Mouse (Mus musculus) naive thymus-derived CD4-positive, alpha-beta T cell, adult 5 months (primary cell): Measurements from ENCODE around the gene Ipp. TPM values are rescaled to one million over a fixed set of nuclear protein-coding genes. Genes with fewer than 3 reads are reported as not detected.

Source experiments
- polyA plus RNA-seq: library from polyadenylated mRNA; unstranded; fragments of 100-300 nt; shearing (Covaris generic); gene quantifications from one replicate; pipeline ENCODE4 v1.2.1, GENCODE M21; 2017

Gene Ipp
- polyA plus RNA-seq = 11.9 TPM

DNA sequence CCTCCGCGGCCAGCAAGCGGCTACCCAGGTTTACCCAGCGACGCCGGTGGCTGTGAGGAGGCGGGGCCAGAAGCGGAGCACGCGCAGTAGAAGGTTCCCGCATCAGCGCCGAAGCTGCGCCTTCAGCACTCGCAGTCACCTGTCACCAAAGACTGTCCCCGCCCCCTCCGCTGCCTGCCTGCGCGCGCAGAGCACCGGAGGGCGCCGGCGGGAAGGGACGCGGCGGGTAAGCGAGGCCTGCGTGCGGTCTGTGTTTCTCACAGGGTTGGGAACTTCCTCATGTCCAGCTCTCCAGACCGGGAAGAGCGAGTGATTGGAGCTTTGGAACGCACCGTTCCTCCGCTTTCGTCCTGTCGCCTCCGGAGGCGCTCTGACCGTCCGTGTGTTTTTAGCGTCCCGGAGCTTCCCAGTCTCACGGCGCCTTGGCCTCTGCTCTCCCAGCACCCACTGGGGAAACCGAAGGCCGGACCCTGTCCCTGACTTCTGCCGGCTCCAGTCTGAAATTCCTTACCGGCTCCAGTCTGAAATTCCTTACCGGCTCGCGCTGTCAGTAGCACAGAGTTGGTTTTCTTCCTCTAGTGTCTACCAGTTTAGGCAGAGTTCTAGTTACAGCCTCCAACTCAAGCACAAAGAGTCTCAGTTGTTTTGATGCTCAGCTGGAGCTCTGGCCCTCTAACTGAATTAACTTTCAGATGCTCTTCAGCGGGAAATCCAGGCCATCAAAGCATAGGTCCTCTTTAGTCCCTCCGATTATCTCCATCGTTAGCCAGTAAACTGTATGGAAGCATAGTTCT, at the start of gene Ipp:
TSS of gene Ipp (plus strand) at position 125 of the 794 bp plus-strand sequence.

DNA sequence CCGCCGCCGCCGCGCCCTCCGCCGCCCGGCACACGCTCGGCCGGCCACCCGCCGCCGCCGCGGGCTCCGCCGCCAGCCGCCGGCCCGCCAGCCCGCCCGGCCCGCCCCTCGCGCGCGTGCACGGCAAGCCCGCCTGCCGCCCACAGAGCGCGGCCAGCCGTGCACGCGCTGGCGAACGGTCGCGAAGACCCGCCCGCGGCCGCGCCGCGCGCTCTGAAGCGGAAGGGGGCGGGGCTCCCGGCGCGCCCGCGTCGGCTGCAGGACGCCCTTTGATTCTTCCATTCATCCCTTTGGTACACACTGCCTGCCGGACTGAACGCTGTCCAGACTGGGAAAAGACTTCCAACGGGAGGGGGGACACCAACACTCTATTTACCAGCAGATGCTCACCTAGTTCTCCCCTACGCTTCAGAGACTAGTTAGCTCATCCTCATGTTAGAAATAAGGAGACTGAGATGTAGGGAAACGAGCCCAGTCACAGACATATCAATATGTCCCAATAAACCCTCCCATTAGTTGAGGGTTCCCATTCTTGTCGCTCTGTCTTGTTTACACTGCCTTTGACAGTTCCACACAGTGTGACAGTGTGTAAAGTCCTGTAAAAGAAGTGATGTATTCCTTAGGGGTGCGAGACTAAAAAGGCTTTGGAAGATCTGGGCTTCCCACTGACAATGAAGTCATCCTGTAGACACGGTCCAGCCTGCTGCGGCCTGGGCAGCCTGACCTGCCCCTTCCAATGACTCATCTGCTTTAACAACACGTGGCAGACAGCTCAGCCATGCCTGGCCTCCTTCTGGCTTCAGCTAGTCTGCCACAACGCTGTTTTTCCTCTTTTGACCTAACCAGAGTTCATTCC, 43.0 kb upstream of the Ipp start, which contains the start of gene Mast2:
TSS of gene Mast2 (minus strand) at position 58 of the 856 bp plus-strand sequence.

DNA sequence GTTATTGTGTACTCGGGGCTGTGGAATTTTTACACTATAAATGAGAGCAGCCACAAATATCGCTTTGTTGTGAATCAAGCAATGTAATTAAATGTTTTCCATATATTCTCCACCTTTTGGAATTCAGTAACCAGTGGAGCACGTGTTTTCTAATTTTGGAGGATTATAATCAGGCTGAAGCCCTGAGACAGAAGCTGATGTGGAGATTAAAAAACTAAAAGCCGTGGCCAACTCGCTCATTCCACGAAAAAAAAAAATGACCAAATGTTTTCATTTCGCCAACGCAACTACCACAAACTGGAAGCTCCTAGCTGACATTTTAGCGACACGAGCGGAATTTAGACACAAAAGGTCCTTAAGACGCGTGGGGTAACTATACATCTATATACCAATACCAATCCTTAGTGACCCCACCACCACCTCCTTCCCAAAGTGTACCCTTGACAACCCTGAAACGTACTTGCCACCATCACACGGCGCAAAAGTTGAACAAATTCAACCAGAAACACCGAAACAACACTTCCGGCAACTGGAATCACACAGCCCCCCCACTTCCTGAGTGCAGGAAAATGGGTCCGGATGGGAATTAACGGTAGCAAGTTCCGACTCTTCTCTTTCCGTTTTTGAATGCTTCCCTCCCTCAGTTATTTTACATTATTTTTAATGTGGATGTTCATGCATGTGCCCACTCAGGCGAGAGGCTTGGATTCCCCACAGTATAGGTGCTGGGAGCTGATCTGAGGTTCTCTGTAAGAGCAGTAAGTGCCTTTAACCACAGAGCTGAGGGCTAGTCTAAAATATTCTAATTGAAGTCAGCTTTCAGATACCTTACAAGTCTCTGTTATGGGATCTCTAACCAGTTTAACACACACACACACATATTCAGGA, 48.3 kb downstream of the Ipp start, which contains the start of gene Tmem69:
TSS of gene Tmem69 (minus strand) at position 524 of the 888 bp plus-strand sequence.

DNA sequence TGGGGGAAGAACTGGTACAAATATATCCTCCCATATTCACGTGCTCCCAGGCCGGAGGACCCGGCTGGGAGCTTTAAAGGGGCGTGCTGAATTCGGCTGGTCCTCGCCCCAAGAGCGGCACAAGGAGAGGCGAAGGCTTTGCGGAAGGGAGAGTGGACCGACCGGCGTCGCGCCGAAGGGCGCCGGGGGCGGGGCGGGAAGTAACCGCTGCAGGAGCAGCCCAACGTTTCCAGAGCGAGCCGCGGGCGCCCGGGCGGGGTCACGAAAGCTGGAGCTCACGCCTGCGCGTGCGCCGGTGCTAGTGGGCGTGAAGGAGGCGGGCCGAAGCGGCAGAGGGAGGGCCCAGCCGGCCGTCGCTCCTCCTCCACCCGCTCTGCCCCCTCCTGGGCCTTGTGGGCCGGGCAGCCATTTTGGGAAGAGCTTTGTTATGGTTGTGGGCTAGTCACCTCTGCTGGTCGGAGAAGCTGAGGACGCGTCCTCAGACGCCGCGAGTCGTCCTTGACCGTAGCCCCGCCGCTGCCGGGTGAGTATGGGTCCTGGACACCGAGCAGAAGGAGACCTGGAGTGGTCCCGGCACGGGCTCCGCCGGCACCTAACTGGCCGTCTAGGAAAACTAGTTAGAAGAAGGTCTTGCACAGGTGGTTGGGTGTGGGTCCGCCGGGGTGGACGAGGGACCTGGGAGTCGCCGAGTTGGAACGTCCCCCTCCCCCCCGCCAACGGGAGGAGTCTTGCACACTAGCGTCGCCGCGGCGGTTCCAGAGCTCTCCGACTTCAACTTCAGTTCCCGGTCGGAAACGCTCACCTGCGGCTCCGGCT, 50.2 kb downstream of the Ipp start, which contains the start of gene Gpbp1l1:
TSS of gene Gpbp1l1 (plus strand) at position 353 of the 816 bp plus-strand sequence.

Other genes with a start within 250 kb of the Ipp start
- 16.0 TPM for gene Mast2, start 43.4 kb upstream of the Ipp start, polyA plus RNA-seq
- gene Tmem69, start 48.4 kb downstream of the Ipp start, polyA plus RNA-seq = 8.3 TPM
- gene Gpbp1l1, start 50.1 kb downstream of the Ipp start, polyA plus RNA-seq = 43.7 TPM
- gene Ccdc17, start 89.1 kb downstream of the Ipp start, polyA plus RNA-seq = 6.9 TPM
- gene Nasp, start 120.4 kb downstream of the Ipp start, polyA plus RNA-seq = 112 TPM
- 236 TPM for gene Akr1a1, start 144.1 kb downstream of the Ipp start, polyA plus RNA-seq
- gene Prdx1, start 178.0 kb downstream of the Ipp start, polyA plus RNA-seq = 505 TPM
- 3.6 TPM for gene Mmachc, start 200.9 kb downstream of the Ipp start, polyA plus RNA-seq
- 4.2 TPM for gene Ccdc163, start 201.0 kb downstream of the Ipp start, polyA plus RNA-seq
- gene Tesk2, start 213.4 kb downstream of the Ipp start, polyA plus RNA-seq = 6.3 TPM